Mouse (Mus musculus) B cell, adult 62 days (primary cell): ENCODE results near the gene Hdac7. TPM values are rescaled to one million over a fixed set of nuclear protein-coding genes. Genes with fewer than 3 reads are reported as not detected.

ENCODE experiments used
- total RNA-seq: library from RNA; stranded (reverse); gene quantifications from 4 replicates; pipeline ENCODE4 v1.2.4, GENCODE M21; 2023

The Hdac7 gene
- 129 to 158 TPM (median 137 TPM) in 4 replicates for total RNA-seq

GRCm38 (mm10) chr15:97844037-97845034 lies at the start of gene Hdac7:
Hdac7 (minus strand) TSS chr15:97844502.

GRCm38 (mm10) chr15:97778311-97779098 lies 65.8 kb downstream of the Hdac7 start, which contains the start of gene Slc48a1:
Slc48a1 (plus strand) TSS chr15:97778520.

GRCm38 (mm10) chr15:97767280-97768186 lies 76.8 kb downstream of the Hdac7 start, which contains the start of gene Rapgef3:
Rapgef3 (minus strand) TSS chr15:97767972.

Other genes starting within 250 kb of the Hdac7 start
- 12.6 to 16.0 TPM (median 14.0 TPM) in 4 replicates for gene Rpap3, start 138.7 kb downstream of the Hdac7 start, total RNA-seq
- 4.1 to 7.6 TPM (median 5.0 TPM) in 4 replicates for gene Endou, start 113.2 kb downstream of the Hdac7 start, total RNA-seq
- 4.9 to 7.7 TPM (median 6.2 TPM) in 4 replicates for gene Rapgef3, start 76.5 kb downstream of the Hdac7 start, total RNA-seq
- gene Slc48a1, start 66.0 kb downstream of the Hdac7 start, total RNA-seq: 18.0 to 22.1 TPM (median 20.2 TPM) in 4 replicates
- 0.12 to 0.30 TPM (median 0.25 TPM) in 3 of 4 replicates, not detected in the other for gene Vdr, start 66.1 kb upstream of the Hdac7 start, total RNA-seq
- gene Tmem106c, start 119.7 kb upstream of the Hdac7 start, total RNA-seq: 15.6 to 24.6 TPM (median 18.8 TPM) in 4 replicates
- gene Col2a1, start 160.2 kb upstream of the Hdac7 start, total RNA-seq: 0.36 to 1.5 TPM (median 0.38 TPM) in 3 of 4 replicates, not detected in the other
- 4.9 to 7.8 TPM (median 6.2 TPM) in 4 replicates for gene Pfkm, start 248.1 kb upstream of the Hdac7 start, total RNA-seq
- gene Senp1, start 249.2 kb upstream of the Hdac7 start, total RNA-seq: 62.1 to 63.5 TPM (median 63.3 TPM) in 4 replicates